Mouse (Mus musculus) thymus, adult 2 months (tissue): ENCODE measurements around the gene Gpr160. TPM values are rescaled to one million over a fixed set of nuclear protein-coding genes. Genes with fewer than 3 reads are reported as not detected.

Experiments
- DNase-seq: peaks from one replicate; pipeline ENCODE4 v3.0.0; 2021
- H3K27ac ChIP-seq: fragments of 200-500 bp; 2 replicates; pipeline ENCODE4 v1.5.1; 2012; ENCODE audit warnings: low read length, control low read depth; ENCODE audit not compliant: control insufficient read depth, insufficient read depth
- H3K27me3 ChIP-seq: fragments of 200-500 bp; 2 replicates; pipeline ENCODE4 v1.6.1; 2012; ENCODE audit warnings: mild to moderate bottlenecking, low read length, moderate library complexity, mixed read lengths; ENCODE audit not compliant: control insufficient read depth, insufficient read depth
- H3K36me3 ChIP-seq: fragments of 200-500 bp; 2 replicates; pipeline ENCODE4 v1.6.1; 2012; ENCODE audit warnings: mild to moderate bottlenecking, low read length, moderate library complexity; ENCODE audit not compliant: control insufficient read depth, insufficient read depth
- H3K4me1 ChIP-seq: fragments of 200-500 bp; replicated peaks from 2 replicates; pipeline ENCODE4 v1.6.1; 2012; ENCODE audit warnings: low read length; ENCODE audit not compliant: control insufficient read depth, insufficient read depth
- H3K4me3 ChIP-seq: fragments of 200-500 bp; 2 replicates; pipeline ENCODE4 v1.5.1; 2012; ENCODE audit warnings: mild to moderate bottlenecking, low read length, control low read depth, moderate library complexity; ENCODE audit not compliant: control insufficient read depth, insufficient read depth
- CTCF ChIP-seq: fragments of 200-500 bp; IDR thresholded peaks from 2 replicates; pipeline ENCODE4 v1.5.1; 2012; ENCODE audit warnings: mild to moderate bottlenecking, control low read depth, low read length, moderate library complexity, borderline replicate concordance; ENCODE audit not compliant: control insufficient read depth, poor library complexity, insufficient read depth; ENCODE audit errors: extremely low read depth
- POLR2A ChIP-seq: fragments of 200-500 bp; IDR thresholded peaks from 2 replicates; pipeline ENCODE4 v1.6.1; 2012; ENCODE audit warnings: mild to moderate bottlenecking, low read length, control low read depth, moderate library complexity; ENCODE audit not compliant: control insufficient read depth, poor library complexity, insufficient read depth; ENCODE audit errors: extremely low read depth
- WGBS: fragments of 180-500 bp; shearing (Covaris S2); methylation state at CpG from one replicate; pipeline ENCODE4 v1.1.7; 2018; 5-methylcytosine and 5-hydroxymethylcytosine counted together
- polyA plus RNA-seq: library from polyadenylated mRNA; depleted of rRNA; stranded (reverse); fragments of >200 nt; gene quantifications from 2 replicates; pipeline ENCODE4 v1.2.3, GENCODE M21; 2012; rRNA removed

Gene Gpr160
- polyA plus RNA-seq: 4.3 and 6.1 TPM in 2 replicates

DNA sequence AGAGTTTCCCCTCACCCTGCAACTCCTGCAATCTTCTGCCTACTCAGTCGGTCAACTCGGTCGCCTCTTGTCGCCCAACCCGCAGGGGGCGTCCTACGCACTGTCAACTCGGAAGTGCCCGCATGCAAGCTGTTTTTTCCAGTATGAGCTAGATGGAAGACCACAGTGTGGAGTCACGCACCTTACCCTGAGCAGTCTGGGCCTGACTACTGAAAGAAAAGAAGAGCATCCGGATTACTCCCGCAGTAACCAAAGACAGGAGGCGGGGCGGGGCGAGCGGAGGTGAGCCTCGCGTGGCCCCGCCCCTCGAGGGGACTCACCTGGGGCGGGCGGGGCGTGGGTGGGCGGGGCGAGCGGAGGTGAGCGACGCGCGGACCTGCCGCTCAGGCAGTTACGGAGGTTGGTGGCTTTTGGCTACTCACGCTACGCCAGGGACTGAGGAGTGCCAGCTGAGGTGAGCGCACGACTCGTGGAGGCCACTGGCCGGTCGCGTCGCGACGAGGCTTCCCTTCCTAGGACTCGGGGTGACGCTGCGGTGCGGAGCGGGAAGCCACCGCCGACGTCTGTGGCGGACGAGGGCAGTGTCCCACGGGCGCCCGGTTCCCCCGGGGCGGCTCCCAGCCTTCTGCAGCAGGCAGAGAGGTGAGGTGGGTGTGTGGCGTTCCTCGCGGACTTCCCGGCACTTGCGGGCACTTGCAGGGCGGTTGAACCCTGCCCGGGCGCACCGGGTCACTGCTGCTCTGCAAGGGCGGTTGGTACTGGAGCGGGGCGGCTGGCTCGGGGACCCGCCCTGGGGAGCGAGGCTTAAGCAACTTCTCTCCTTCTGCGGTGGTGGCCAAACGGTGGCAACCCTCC is at the start of gene Gpr160:
Gene Gpr160, plus strand, starts transcription at position 347 of the 855 bp plus-strand sequence.
- Histone ChIP-seq H3K36me3 (no peaks in the 10 kb centered on the region), H3K27me3 (no peaks in the 10 kb centered on the region), H3K4me3 (peak within 1 kb of the TSS; percentile 41), H3K27ac (no peak within 1 kb of the TSS), H3K4me1 (peaks cover 3% of the 10 kb centered on the region; the same call in 1 of the 2 replicates)
- TF ChIP-seq POLR2A: no peak
- TF ChIP-seq CTCF: peak; percentile 71; the same call in 1 of the 2 replicates
- 1% methylated on average over 75 of the region's 75 CpGs for WGBS
- DNase-seq: peak; percentile 76

DNA sequence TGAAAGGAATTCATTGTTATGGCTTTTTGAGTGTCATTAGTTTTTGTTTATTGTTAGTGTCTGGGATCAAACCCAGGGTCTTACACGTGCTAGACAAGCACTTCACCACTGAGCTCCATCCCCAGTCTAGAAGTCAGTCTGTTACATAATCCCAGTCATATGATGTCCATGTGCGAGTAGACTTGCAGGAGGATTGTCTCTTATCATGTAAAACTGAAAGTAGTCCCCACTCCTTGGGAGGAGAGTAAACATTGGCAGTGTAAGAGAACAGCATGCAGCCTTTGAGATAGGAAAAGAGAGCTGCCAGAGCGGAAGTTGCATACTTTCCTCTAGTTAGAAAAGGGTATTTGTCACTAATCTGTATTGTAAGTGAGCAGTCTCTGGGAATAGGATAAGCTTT is 42.9 kb upstream of the Gpr160 start:
- H3K4me3 ChIP-seq: no peak overlapping the region
- TF ChIP-seq CTCF (no peak), POLR2A (no peak)
- no peaks in the 10 kb centered on the region for H3K27me3 ChIP-seq
- peaks cover 60% of the 10 kb centered on the region for H3K36me3 ChIP-seq
- no peaks in the 10 kb centered on the region for H3K4me1 ChIP-seq
- WGBS: 90% methylated on average over 3 of the region's 3 CpGs
- no peak overlapping the region for H3K27ac ChIP-seq
- no peak for DNase-seq

DNA sequence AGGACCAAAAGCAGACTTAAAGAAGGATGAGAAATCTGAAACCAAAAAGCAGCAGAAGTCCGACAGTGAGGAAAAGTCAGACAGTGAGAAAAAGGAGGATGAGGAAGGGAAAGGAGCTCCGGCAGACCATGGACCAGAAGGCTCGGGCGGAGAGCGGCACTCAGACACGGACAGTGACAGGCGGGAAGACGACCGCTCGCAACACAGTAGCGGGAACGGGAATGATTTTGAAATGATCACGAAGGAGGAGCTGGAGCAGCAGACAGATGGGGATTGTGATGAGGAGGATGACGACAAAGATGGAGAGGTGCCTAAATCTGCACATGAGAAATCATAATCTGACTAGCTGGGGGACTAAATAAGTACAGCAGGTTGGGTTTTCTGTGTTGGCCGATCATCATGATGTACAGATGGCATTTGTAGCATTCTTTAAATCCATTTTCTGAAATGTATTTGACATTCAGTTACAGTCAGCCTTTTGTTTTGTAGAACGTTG is 37.1 kb upstream of the Gpr160 start:
- TF ChIP-seq CTCF (no peak), POLR2A (no peak)
- H3K27me3 ChIP-seq: no peaks in the 10 kb centered on the region
- no peak overlapping the region for H3K4me3 ChIP-seq
- no peaks in the 10 kb centered on the region for H3K4me1 ChIP-seq
- WGBS: 97% methylated on average over 16 of the region's 16 CpGs
- H3K27ac ChIP-seq: no peak overlapping the region
- no peak for DNase-seq
- peaks cover 43% of the 10 kb centered on the region for H3K36me3 ChIP-seq

DNA sequence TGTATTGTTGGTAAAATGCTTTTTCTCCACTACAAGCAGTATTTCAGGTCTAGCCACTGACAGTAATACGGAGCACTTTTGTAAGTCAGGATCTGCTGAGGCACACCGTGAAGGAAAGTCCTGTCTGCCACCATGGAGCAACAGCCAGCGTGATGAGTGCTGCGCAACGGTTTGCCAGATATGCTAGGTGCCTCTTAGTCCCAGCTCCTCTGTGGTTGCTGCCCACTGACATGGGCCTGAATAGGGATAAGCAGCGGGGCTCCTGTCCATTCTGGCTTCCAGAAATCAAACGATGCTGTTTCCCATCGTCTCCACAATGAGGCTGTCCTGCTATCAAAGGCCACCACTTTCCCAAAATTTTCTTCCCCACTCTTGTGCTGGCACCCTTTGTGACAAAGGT is 33.6 kb upstream of the Gpr160 start:
- WGBS: 98% methylated on average over 8 of the region's 8 CpGs
- no peak overlapping the region for H3K4me3 ChIP-seq
- H3K4me1 ChIP-seq: no peaks in the 10 kb centered on the region
- peaks cover 31% of the 10 kb centered on the region for H3K36me3 ChIP-seq
- H3K27me3 ChIP-seq: no peaks in the 10 kb centered on the region
- TF ChIP-seq POLR2A (no peak), CTCF (no peak)
- no peak overlapping the region for H3K27ac ChIP-seq
- no peak for DNase-seq

DNA sequence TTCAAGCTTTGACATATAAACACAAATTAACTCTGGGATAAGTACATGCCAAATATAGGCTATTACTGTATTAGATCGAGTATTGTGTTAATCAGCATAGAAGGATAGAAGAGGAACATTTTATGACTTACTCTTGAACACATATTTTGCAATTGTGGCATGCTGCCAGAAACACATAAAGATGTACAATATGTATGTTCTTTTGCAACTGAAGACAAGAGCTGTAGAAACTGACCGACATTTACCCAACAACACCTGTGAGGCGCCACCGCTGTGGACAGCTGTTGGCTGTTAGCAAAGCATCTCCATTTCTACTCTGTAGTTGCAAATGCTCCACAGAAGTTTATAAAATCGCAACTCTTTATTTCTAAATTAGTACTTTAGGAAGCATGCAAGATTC is 29.7 kb upstream of the Gpr160 start:
- no peaks in the 10 kb centered on the region for H3K4me1 ChIP-seq
- no peak for TF ChIP-seq CTCF
- TF ChIP-seq POLR2A: no peak
- H3K36me3 ChIP-seq: no peaks in the 10 kb centered on the region
- no peak for DNase-seq
- WGBS: 97% methylated on average over 5 of the region's 5 CpGs
- no peak overlapping the region for H3K4me3 ChIP-seq
- H3K27me3 ChIP-seq: no peaks in the 10 kb centered on the region
- H3K27ac ChIP-seq: no peak overlapping the region

DNA sequence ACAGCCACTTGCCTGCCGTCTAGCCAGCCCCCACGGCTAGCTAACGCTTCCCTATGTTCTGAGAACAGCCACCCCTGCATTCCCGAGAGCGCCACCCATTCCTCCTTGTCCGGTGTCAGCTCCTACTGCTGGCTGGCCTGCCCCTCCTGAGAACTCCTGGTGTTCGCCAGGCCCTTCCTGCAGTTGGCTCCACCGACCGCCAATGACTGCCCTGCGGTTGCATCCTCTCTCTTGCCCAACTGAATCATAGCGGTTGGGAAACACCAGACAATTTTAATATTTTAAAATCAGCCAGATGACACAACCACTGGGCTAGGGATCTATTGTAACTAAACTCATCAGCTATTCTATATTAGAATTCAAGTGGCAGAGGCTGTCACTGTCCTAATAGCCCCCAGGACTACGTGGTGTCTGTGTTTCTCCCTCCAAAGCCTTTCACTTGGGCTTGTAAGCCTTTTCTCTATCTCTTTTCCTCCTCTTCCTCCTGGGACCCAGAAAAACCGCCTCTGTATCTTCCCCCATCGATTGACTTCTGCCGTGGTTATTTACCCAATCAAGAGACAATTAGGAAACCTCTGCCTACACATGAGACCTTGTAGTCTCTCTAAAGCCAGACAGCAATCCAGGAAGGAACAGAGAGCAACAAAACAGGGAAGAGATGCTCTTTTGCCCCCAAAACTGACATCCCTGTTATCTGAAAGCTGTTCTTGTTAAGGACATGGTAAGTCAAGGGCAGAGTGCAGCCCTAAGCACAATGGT is 23.7 kb upstream of the Gpr160 start:
- Histone ChIP-seq H3K36me3 (no peaks in the 10 kb centered on the region), H3K27ac (no peak overlapping the region), H3K4me3 (no peak overlapping the region), H3K4me1 (no peaks in the 10 kb centered on the region), H3K27me3 (no peaks in the 10 kb centered on the region)
- no peak for TF ChIP-seq CTCF
- no peak for TF ChIP-seq POLR2A
- 89% methylated on average over 15 of the region's 15 CpGs for WGBS
- no peak for DNase-seq
